Mouse (Mus musculus) cortical plate, adult 2 months (tissue): ENCODE measurements around the gene Asb11.

Experiments
- CTCF ChIP-seq: fragments of 200-500 bp; IDR thresholded peaks from 2 replicates; pipeline ENCODE4 v1.5.1; 2011; ENCODE audit warnings: mild to moderate bottlenecking, control low read depth, low read length; ENCODE audit not compliant: insufficient read depth; ENCODE audit errors: extremely low read depth
- POLR2A ChIP-seq: fragments of 200-500 bp; IDR thresholded peaks from 2 replicates; pipeline ENCODE4 v1.6.1; 2011; ENCODE audit warnings: mild to moderate bottlenecking, low read length, control low read depth; ENCODE audit not compliant: insufficient read depth; ENCODE audit errors: extremely low read depth

DNA sequence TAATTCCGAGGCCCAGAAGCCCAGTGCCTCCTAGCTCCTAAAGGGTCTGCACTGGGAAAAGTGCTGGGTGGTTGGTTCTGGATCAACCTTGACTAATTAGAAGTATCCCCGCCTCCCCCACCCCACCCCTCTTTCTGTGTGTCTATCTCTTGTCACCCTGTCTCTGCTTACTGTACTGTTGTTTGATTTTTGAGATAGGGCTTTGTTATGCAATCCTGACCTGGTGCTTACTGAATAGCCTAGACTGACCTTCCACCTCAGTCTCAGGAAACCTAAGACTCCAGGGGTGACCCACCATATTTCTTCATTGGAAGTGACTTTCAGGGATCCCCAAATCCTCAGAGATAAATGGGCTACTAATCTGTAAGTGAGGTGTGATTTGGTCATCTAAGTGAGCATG, 65.5 kb downstream of the Asb11 start:
- no peak for TF ChIP-seq CTCF
- TF ChIP-seq POLR2A: no peak
